Mouse (Mus musculus): Measurements from ENCODE around the gene Hsd11b1. TPM values are rescaled to one million over a fixed set of nuclear protein-coding genes. Genes with fewer than 3 reads are reported as not detected.

The Hsd11b1 gene
- polyA plus RNA-seq, 1 experiment from 2014 or later: 2.2 TPM

DNA sequence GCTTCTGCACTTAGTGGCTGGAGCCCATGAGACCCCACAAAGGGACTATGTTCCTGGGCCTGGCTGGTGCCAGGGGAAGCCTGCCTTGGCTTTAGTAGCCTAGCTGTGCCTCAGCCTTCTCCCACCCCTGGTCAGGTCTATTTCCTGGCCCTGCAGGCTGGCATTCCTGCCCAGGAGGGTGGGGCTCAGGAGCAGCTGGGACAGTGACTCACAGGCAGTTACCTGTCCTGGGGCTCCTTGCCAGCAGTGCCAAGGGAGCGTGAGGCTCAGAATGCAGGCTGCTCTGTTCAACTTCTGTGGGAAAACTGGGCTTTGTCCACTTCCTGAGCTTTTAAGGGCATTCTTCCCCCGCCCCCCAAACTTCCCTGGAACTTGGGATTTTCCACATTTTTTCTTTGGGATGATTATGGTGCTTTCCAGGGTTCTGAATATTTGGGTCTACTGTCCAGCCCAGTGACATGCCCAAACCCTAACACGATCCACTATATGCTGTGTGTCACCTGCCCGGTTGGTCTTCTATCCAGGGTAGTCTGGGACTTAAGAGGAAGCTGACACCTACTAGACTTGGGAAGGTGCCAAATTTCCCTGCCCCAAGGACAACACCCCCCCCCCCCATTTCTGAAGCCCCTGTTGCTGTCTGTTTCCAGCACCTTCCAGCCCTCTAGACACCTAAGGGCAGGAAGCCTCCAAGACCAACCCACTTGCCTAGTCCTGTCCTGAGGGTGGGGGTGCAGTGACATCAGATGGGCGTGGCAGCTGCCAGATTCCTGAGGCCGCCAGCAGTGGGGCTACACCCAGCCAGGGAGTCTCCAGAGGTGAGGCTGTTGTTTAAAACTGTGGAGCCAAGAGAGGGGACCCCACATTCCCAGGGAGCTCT, 37.6 kb upstream of the Hsd11b1 start:
- Histone ChIP-seq H3K9ac (ENCODE audit: low read depth, low read length) (0 out of 2 replicates have a peak overlapping the region, but pooled peaks have one; percentile 28), H3K4me1 (ENCODE audit: control insufficient read depth, insufficient read depth, low read length) (peaks cover 5% of the 10 kb centered on the region), H3K36me3 (ENCODE audit: control insufficient read depth, insufficient read depth, low read length) (no peaks in the 10 kb centered on the region), H3K4me3 (ENCODE audit: low read depth, low read length) (no peak overlapping the region), H3K9me3 (replicated peaks; ENCODE audit: control insufficient read depth, low read length) (no peaks in the 10 kb centered on the region), H3K27ac (ENCODE audit: low read depth, low read length) (no peak overlapping the region), H3K4me2 (no peak overlapping the region), H3K27me3 (ENCODE audit: control insufficient read depth, insufficient read depth, low read length) (peaks cover 3% of the 10 kb centered on the region; the same call in 1 of the 2 replicates)
- ATAC-seq (replicated peaks; ENCODE audit: insufficient number of reproducible peaks, low FRiP score, low TSS enrichment): peak; percentile 35; the same call in 1 of the 2 replicates
- WGBS (ENCODE audit: insufficient replicate concordance): 58% methylated on average over 6 of the region's 6 CpGs

DNA sequence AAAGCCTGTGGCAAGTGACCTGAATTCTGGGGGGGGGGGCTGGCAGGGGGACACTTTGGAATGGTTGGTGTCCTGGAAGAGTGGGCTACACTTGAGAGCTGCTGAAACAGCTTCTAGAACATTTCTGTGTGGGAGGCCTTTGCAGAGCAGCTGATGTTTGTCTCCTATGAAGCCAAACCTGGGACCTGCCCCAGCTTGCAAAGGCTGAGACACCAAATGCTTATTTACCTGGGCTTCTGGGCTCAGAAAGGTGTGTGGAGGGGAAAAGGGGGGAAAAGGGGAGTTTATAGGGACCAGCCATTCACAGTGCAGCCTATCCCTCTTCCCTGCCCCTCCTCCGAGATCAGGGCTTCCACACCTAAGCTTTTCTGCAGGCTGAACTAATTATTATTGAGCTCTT, 36.1 kb upstream of the Hsd11b1 start:
- Histone ChIP-seq H3K4me2 (no peak overlapping the region), H3K4me3 (ENCODE audit: low read depth, low read length) (no peak overlapping the region), H3K27ac (ENCODE audit: low read depth, low read length) (no peak overlapping the region), H3K36me3 (ENCODE audit: control insufficient read depth, insufficient read depth, low read length) (no peaks in the 10 kb centered on the region), H3K4me1 (ENCODE audit: control insufficient read depth, insufficient read depth, low read length) (peaks cover 5% of the 10 kb centered on the region), H3K9ac (ENCODE audit: low read depth, low read length) (no peak overlapping the region), H3K27me3 (ENCODE audit: control insufficient read depth, insufficient read depth, low read length) (peaks cover 3% of the 10 kb centered on the region; the same call in 1 of the 2 replicates), H3K9me3 (replicated peaks; ENCODE audit: control insufficient read depth, low read length) (no peaks in the 10 kb centered on the region)
- 67% methylated on average over 1 of the region's 1 CpGs for WGBS (ENCODE audit: insufficient replicate concordance)
- no peak for ATAC-seq (replicated peaks; ENCODE audit: insufficient number of reproducible peaks, low FRiP score, low TSS enrichment)

DNA sequence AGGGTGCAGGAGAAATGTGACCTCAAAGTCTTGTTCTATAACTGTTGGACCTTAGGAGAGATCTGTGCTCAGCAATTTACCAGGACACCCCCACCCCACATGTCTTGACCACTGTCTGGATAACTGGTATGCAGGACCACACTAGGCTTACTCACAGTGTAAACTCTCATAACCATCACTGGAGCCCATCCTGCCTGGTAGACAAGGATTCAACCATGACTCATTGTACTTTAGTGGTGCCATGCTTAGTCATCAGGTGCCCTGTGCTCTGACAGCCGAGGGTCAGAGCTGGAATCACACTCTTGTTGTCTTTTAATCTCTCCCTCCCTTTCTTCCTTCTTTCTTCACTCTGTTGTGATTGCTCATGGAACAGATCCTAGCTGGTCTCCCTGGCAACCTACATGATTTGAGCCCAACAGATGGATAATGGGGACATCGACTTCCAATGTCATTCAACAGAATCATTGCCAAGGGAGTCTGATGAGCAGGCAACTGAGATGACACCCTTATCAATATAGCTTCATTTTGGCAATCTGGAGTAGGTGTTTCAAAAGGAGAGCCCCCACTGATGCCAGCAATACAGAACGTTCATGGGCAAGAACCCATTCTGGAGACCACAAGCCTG, 34.4 kb upstream of the Hsd11b1 start:
- Histone ChIP-seq H3K27me3 (ENCODE audit: control insufficient read depth, insufficient read depth, low read length) (peaks cover 3% of the 10 kb centered on the region; the same call in 1 of the 2 replicates), H3K36me3 (ENCODE audit: control insufficient read depth, insufficient read depth, low read length) (no peaks in the 10 kb centered on the region), H3K27ac (ENCODE audit: low read depth, low read length) (no peak overlapping the region), H3K4me1 (ENCODE audit: control insufficient read depth, insufficient read depth, low read length) (peaks cover 5% of the 10 kb centered on the region), H3K9ac (ENCODE audit: low read depth, low read length) (no peak overlapping the region), H3K4me2 (no peak overlapping the region), H3K4me3 (ENCODE audit: low read depth, low read length) (no peak overlapping the region), H3K9me3 (replicated peaks; ENCODE audit: control insufficient read depth, low read length) (no peaks in the 10 kb centered on the region)
- WGBS (ENCODE audit: insufficient replicate concordance): 74% methylated on average over 3 of the region's 3 CpGs
- no peak for ATAC-seq (replicated peaks; ENCODE audit: insufficient number of reproducible peaks, low FRiP score, low TSS enrichment)

DNA sequence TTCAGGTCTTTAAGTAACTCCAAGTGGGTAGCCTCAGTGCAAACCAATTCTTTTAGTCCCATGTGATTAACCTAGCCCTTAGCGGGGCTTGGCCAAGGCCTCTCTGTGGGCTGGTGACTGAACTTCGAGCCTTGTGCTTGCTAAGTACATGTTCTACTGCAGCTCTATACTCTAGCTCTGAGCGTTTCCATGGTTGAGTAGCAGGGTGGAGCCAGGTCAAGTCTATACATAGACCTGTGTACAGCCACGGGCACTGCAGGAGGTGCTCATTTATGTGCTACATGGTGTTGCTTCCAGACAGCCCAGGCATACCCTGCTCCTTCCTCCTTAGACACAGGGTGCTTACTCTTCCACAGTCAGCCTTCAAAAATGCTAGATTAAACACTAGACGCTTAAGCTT, 32.0 kb upstream of the Hsd11b1 start:
- ATAC-seq (replicated peaks; ENCODE audit: insufficient number of reproducible peaks, low FRiP score, low TSS enrichment): no peak
- no peaks in the 10 kb centered on the region for H3K27me3 ChIP-seq (ENCODE audit: control insufficient read depth, insufficient read depth, low read length)
- no peaks in the 10 kb centered on the region for H3K9me3 ChIP-seq (replicated peaks; ENCODE audit: control insufficient read depth, low read length)
- no peak overlapping the region for H3K27ac ChIP-seq (ENCODE audit: low read depth, low read length)
- WGBS (ENCODE audit: insufficient replicate concordance): 82% methylated on average over 5 of the region's 5 CpGs
- H3K4me3 ChIP-seq (ENCODE audit: low read depth, low read length): no peak overlapping the region
- H3K9ac ChIP-seq (ENCODE audit: low read depth, low read length): no peak overlapping the region
- H3K4me2 ChIP-seq: no peak overlapping the region
- no peaks in the 10 kb centered on the region for H3K36me3 ChIP-seq (ENCODE audit: control insufficient read depth, insufficient read depth, low read length)
- H3K4me1 ChIP-seq (ENCODE audit: control insufficient read depth, insufficient read depth, low read length): no peaks in the 10 kb centered on the region

DNA sequence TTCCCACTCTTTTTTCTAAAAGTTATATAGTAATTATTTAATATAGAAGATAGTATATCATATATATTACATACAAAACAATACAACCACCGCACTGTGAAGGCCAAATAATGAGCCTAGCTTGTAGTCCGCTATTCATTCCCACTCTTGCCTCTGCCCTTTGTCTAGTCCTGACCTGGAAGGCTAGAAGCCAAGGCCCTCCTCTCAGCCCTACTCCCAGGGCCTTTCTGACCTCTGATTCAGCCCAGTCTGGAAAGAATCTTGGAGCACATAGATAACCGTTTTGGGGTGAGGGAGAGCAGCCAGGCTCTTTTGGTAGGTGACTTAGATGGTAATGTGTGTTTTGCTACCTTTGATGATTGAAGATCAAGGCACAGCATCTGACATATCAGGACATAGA, 30.1 kb upstream of the Hsd11b1 start:
- no peak for ATAC-seq (replicated peaks; ENCODE audit: insufficient number of reproducible peaks, low FRiP score, low TSS enrichment)
- Histone ChIP-seq H3K27me3 (ENCODE audit: control insufficient read depth, insufficient read depth, low read length) (no peaks in the 10 kb centered on the region), H3K9me3 (replicated peaks; ENCODE audit: control insufficient read depth, low read length) (no peaks in the 10 kb centered on the region), H3K27ac (ENCODE audit: low read depth, low read length) (no peak overlapping the region), H3K9ac (ENCODE audit: low read depth, low read length) (no peak overlapping the region), H3K36me3 (ENCODE audit: control insufficient read depth, insufficient read depth, low read length) (no peaks in the 10 kb centered on the region), H3K4me1 (ENCODE audit: control insufficient read depth, insufficient read depth, low read length) (no peaks in the 10 kb centered on the region), H3K4me3 (ENCODE audit: low read depth, low read length) (no peak overlapping the region), H3K4me2 (no peak overlapping the region)
- 71% methylated on average over 3 of the region's 3 CpGs for WGBS (ENCODE audit: insufficient replicate concordance)

DNA sequence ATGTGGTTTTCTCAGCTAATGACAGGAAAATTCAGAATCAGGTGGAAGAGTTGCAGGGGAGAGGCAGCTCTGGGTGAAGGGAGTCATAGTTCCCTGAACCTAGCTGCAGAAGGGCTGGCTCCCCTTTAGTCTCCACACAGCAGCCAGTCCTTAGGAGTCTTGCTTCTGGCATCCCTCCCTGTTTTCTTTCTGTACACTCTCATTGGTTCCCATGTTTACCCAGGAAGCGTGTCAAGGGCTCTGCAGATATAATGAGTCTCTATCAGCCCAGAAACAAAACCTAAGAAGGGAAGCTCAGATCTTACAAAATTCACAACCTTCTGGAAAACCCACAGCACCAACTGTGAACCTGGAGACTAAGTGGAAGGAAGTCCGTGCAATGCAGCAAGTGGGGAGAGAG, 29.2 kb upstream of the Hsd11b1 start:
- Histone ChIP-seq H3K9me3 (replicated peaks; ENCODE audit: control insufficient read depth, low read length) (no peaks in the 10 kb centered on the region), H3K4me2 (no peak overlapping the region), H3K4me3 (ENCODE audit: low read depth, low read length) (no peak overlapping the region), H3K27me3 (ENCODE audit: control insufficient read depth, insufficient read depth, low read length) (no peaks in the 10 kb centered on the region), H3K9ac (ENCODE audit: low read depth, low read length) (no peak overlapping the region), H3K36me3 (ENCODE audit: control insufficient read depth, insufficient read depth, low read length) (no peaks in the 10 kb centered on the region), H3K27ac (ENCODE audit: low read depth, low read length) (no peak overlapping the region), H3K4me1 (ENCODE audit: control insufficient read depth, insufficient read depth, low read length) (no peaks in the 10 kb centered on the region)
- no peak for ATAC-seq (replicated peaks; ENCODE audit: insufficient number of reproducible peaks, low FRiP score, low TSS enrichment)
- WGBS (ENCODE audit: insufficient replicate concordance): 38% methylated on average over 2 of the region's 2 CpGs

DNA sequence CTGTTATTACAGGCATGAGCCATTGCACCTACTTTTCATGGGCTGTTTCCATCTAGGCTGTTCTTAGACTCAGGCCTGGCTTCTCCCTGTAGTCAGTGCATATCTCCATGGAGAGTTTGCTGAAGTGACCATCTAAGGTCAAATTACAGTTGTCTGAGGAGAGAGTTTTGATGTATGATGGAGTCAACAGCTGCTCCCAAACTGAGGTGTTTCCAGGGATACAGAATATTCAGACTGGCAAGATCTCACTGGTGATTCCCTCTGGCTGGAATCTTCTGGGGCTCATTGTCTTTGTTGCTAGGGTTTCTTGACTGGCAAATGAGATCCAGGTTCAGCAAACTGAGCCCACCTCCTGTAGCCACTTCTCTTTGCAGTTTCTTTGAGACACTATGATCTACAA, 26.8 kb upstream of the Hsd11b1 start:
- Histone ChIP-seq H3K27me3 (ENCODE audit: control insufficient read depth, insufficient read depth, low read length) (no peaks in the 10 kb centered on the region), H3K9ac (ENCODE audit: low read depth, low read length) (no peak overlapping the region), H3K27ac (ENCODE audit: low read depth, low read length) (no peak overlapping the region), H3K36me3 (ENCODE audit: control insufficient read depth, insufficient read depth, low read length) (no peaks in the 10 kb centered on the region), H3K4me1 (ENCODE audit: control insufficient read depth, insufficient read depth, low read length) (no peaks in the 10 kb centered on the region), H3K4me3 (ENCODE audit: low read depth, low read length) (no peak overlapping the region), H3K9me3 (replicated peaks; ENCODE audit: control insufficient read depth, low read length) (no peaks in the 10 kb centered on the region), H3K4me2 (no peak overlapping the region)
- no peak for ATAC-seq (replicated peaks; ENCODE audit: insufficient number of reproducible peaks, low FRiP score, low TSS enrichment)

DNA sequence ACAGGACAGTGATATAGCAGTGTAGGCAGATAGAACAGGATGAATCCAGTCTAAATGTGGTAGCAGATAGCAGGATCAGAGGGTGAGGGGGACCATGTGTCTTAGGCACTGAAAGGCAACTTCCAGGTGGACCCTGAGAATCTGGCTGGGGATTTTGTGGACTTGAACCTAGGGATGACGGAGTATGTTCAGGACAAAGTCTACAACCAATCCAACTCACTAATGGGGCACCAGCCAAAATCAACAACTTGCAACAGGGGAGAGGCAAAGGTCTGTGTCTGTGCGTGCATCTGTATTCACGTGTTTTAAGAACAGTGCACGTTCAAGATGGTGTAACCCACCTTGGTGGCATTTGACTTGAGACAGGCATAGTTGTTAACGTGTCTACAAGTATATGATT, 26.0 kb upstream of the Hsd11b1 start:
- ATAC-seq (replicated peaks; ENCODE audit: insufficient number of reproducible peaks, low FRiP score, low TSS enrichment): no peak

More for the DNA sequence above, 26.0 kb upstream of the Hsd11b1 start:
- Histone ChIP-seq H3K9ac (ENCODE audit: low read depth, low read length) (no peak overlapping the region), H3K27me3 (ENCODE audit: control insufficient read depth, insufficient read depth, low read length) (no peaks in the 10 kb centered on the region), H3K27ac (ENCODE audit: low read depth, low read length) (no peak overlapping the region), H3K4me3 (ENCODE audit: low read depth, low read length) (no peak overlapping the region), H3K4me2 (no peak overlapping the region), H3K4me1 (ENCODE audit: control insufficient read depth, insufficient read depth, low read length) (no peaks in the 10 kb centered on the region), H3K9me3 (replicated peaks; ENCODE audit: control insufficient read depth, low read length) (no peaks in the 10 kb centered on the region), H3K36me3 (ENCODE audit: control insufficient read depth, insufficient read depth, low read length) (no peaks in the 10 kb centered on the region)
- 69% methylated on average over 5 of the region's 5 CpGs for WGBS (ENCODE audit: insufficient replicate concordance)
